Mouse (Mus musculus) CH12.LX (cell line): Measurements from ENCODE around the gene Tph2. TPM values are rescaled to one million over a fixed set of nuclear protein-coding genes. Genes with fewer than 3 reads are reported as not detected.

Experiments used
- DNase-seq: peaks from one replicate; pipeline ENCODE4 v3.0.0-alpha.2; 2013; ENCODE audit errors: extremely low read depth
- H3K27ac ChIP-seq: 2 replicates; pipeline ENCODE4 v1.5.1; 2012; ENCODE audit warnings: low read depth, mild to moderate bottlenecking, control low read depth, moderate library complexity; ENCODE audit not compliant: insufficient read depth
- H3K27me3 ChIP-seq: replicated peaks from 2 replicates; pipeline ENCODE3; 2012; ENCODE audit warnings: inconsistent platforms
- H3K36me3 ChIP-seq, 2 experiments: replicated peaks in 1 of 2; 2 replicates each; pipeline versions ENCODE3 to v1.6.1; 2012; ENCODE audit warnings: inconsistent platforms in 1 of 2, low read length in 1 of 2, mild to moderate bottlenecking in 1 of 2, mixed read lengths in 1 of 2, moderate library complexity in 1 of 2; ENCODE audit not compliant: control insufficient read depth in 1 of 2, insufficient read depth in 1 of 2
- H3K4me1 ChIP-seq, 2 experiments: 2 replicates each; pipeline ENCODE4 v1.6.1; 2012; ENCODE audit warnings: inconsistent platforms in 1 of 2, moderate library complexity in 1 of 2; ENCODE audit not compliant: insufficient read depth in 2 of 2, control insufficient read depth in 1 of 2
- H3K4me2 ChIP-seq: 2 replicates; pipeline ENCODE4 v1.6.1; 2012; ENCODE audit warnings: low read depth, mild to moderate bottlenecking, control low read depth; ENCODE audit not compliant: poor library complexity, insufficient read depth, severe bottlenecking
- H3K4me3 ChIP-seq, 3 experiments: fragments of 150-350 bp in 1 of 3; sonication (generic) in 1 of 3; replicated peaks in 1 of 3; 2 replicates each; pipeline versions ENCODE3 to v1.5.1; 2011 to 2012; ENCODE audit warnings: low read depth in 2 of 3, low read length in 2 of 3, mild to moderate bottlenecking in 2 of 3, moderate library complexity in 2 of 3, control low read depth in 1 of 3, improper control_type of control experiment in 1 of 3, inconsistent platforms in 1 of 3, mixed read lengths in 1 of 3; ENCODE audit not compliant: poor library complexity in 1 of 3
- H3K79me2 ChIP-seq: replicated peaks from 2 replicates; pipeline ENCODE4 v1.6.1; 2012; ENCODE audit warnings: mild to moderate bottlenecking, moderate library complexity; ENCODE audit not compliant: control insufficient read depth, poor library complexity, insufficient read depth, severe bottlenecking; ENCODE audit errors: extremely low read depth
- H3K9ac ChIP-seq: 2 replicates; pipeline ENCODE4 v1.6.1; 2012; ENCODE audit warnings: low read depth, mild to moderate bottlenecking, control low read depth, moderate library complexity; ENCODE audit not compliant: insufficient read depth
- H3K9me3 ChIP-seq: replicated peaks from 2 replicates; pipeline ENCODE3; 2012; ENCODE audit warnings: low read length, inconsistent platforms, mixed read lengths
- CHD1 ChIP-seq: IDR thresholded peaks from 2 replicates; pipeline ENCODE4 v1.6.1; 2012; ENCODE audit warnings: low read depth, low read length, improper control_type of control experiment, inconsistent platforms
- EP300 ChIP-seq: IDR thresholded peaks from 2 replicates; pipeline ENCODE4 v1.6.1; 2011; ENCODE audit warnings: low read length, improper control_type of control experiment
- GABPA ChIP-seq: IDR thresholded peaks from 2 replicates; pipeline ENCODE4 v1.6.1; 2012; ENCODE audit warnings: low read depth, low read length, improper control_type of control experiment, inconsistent platforms; ENCODE audit not compliant: insufficient replicate concordance
- IRF4 ChIP-seq: IDR thresholded peaks from 2 replicates; pipeline ENCODE4 v1.6.1; 2014; ENCODE audit warnings: low read depth, mild to moderate bottlenecking, inconsistent platforms, low read length, improper control_type of control experiment
- JUND ChIP-seq: conservative IDR thresholded peaks from 2 replicates; pipeline ENCODE4 v1.6.1; 2011; ENCODE audit warnings: low read depth, low read length, improper control_type of control experiment
- MAFK ChIP-seq: IDR thresholded peaks from 2 replicates; pipeline ENCODE4 v1.6.1; 2011; ENCODE audit warnings: low read length, improper control_type of control experiment; ENCODE audit not compliant: insufficient replicate concordance
- MAX ChIP-seq: IDR thresholded peaks from 2 replicates; pipeline ENCODE4 v1.6.1; 2011; ENCODE audit warnings: low read length, improper control_type of control experiment
- MAZ ChIP-seq: IDR thresholded peaks from 2 replicates; pipeline ENCODE4 v1.6.1; 2012; ENCODE audit warnings: low read depth, mild to moderate bottlenecking, inconsistent platforms, low read length, improper control_type of control experiment, moderate library complexity
- MEF2A ChIP-seq: IDR thresholded peaks from 2 replicates; pipeline ENCODE4 v1.6.1; 2014; ENCODE audit warnings: low read depth, mild to moderate bottlenecking, inconsistent platforms, low read length, improper control_type of control experiment, borderline replicate concordance
- MXI1 ChIP-seq: IDR thresholded peaks from 2 replicates; pipeline ENCODE4 v1.6.1; 2011; ENCODE audit warnings: mild to moderate bottlenecking, low read depth, low read length, improper control_type of control experiment
- NRF1 ChIP-seq: IDR thresholded peaks from 2 replicates; pipeline ENCODE4 v1.6.1; 2014; ENCODE audit warnings: low read depth, mild to moderate bottlenecking, inconsistent platforms, low read length, improper control_type of control experiment, moderate library complexity
- PAX5 ChIP-seq: IDR thresholded peaks from 2 replicates; pipeline ENCODE4 v1.6.1; 2012; ENCODE audit warnings: low read length, inconsistent platforms, mixed read lengths
- RCOR1 ChIP-seq: conservative IDR thresholded peaks from 2 replicates; pipeline ENCODE4 v1.6.1; 2012; ENCODE audit warnings: low read depth, mild to moderate bottlenecking, inconsistent platforms, low read length, improper control_type of control experiment
- TBP ChIP-seq: conservative IDR thresholded peaks from 2 replicates; pipeline ENCODE4 v1.6.1; 2011; ENCODE audit warnings: low read depth, low read length, improper control_type of control experiment
- UBTF ChIP-seq: IDR thresholded peaks from 2 replicates; pipeline ENCODE4 v1.6.1; 2012; ENCODE audit warnings: low read depth, mild to moderate bottlenecking, inconsistent platforms, low read length, improper control_type of control experiment, moderate library complexity
- dilution Hi-C: fragments of 300-500 bp; cut with MboI; formaldehyde crosslinking; loops from 2 replicates; pipeline ENCODE4 v1.14.3; 2020; ENCODE audit warnings: low sequenced_read_pairs; ENCODE audit not compliant: extremely low pct_unique_long_range_greater_than_20kb, extremely low pct_ligation_motif_present
- in situ Hi-C: fragments of 300-500 bp; cut with MboI; formaldehyde crosslinking; loops from 3 replicates; pipeline ENCODE4 v1.14.3; 2019; ENCODE audit warnings: low sequenced_read_pairs, low pct_ligation_motif_present, low pct_unique_long_range_greater_than_20kb, mixed read lengths
- polyA plus RNA-seq: library from polyadenylated mRNA; unstranded; fragments of >175 nt; gene quantifications from 2 replicates; pipeline ENCODE4 v1.2.1, GENCODE M21; 2012; ENCODE audit warnings: low read depth; ENCODE audit not compliant: insufficient read length
- total RNA-seq, 2 experiments: library from RNA; depleted of rRNA; stranded (reverse); fragments of 300-350 nt in 1 of 2; fragments of >200 nt in 1 of 2; gene quantifications; 2 replicates each; pipeline ENCODE4 v1.2.3; 2012 to 2014

Tph2 gene
- total and polyA plus RNA-seq, 3 experiments, result 0.42 to 0.55 (median 0.54) TPM

GRCm38 (mm10) chr10:115143641-115144040, 41.2 kb downstream of the Tph2 start:
- H3K27me3 ChIP-seq, result peaks cover 3% of the 10 kb centered on the region
- TF ChIP-seq EP300 (no peak), MXI1 (0 out of 2 replicates have a peak, but pooled peaks have one; percentile 35)
- no peaks in the 10 kb centered on the region for H3K36me3 ChIP-seq
- DNase-seq, result peak; percentile 31
- no peaks in the 10 kb centered on the region for H3K4me1 ChIP-seq
- in situ Hi-C loops, result no loop called here
- no peak overlapping the region for H3K27ac ChIP-seq
- H3K9ac ChIP-seq, result no peak overlapping the region
- no peaks in the 10 kb centered on the region for H3K79me2 ChIP-seq
- no peaks in the 10 kb centered on the region for H3K9me3 ChIP-seq
- H3K4me3 ChIP-seq, result no peak overlapping the region
- dilution Hi-C loops, result no loop called here
- H3K4me2 ChIP-seq, result no peak overlapping the region

DNA sequence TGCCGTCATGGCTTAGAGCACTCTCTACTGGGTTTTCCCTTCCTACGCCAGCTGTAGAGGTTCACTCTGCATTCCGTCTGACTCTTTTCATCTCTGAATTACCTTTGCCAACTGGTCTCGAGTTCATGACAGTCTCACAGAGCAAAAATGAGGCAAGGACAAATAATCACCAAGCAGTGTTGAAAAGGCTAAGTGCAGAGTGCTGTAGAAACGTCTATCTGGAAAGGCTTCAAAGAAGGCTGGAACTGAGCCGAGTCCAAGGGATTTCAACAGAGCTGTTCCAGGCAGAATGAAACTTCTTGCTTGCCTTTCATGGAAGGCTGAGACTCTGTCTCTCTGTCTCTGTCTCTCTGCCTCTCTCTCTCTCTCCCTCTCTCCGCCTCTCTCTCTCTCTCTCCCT, 47.8 kb downstream of the Tph2 start:
- Histone ChIP-seq H3K36me3 (no peaks in the 10 kb centered on the region), H3K27me3 (no peaks in the 10 kb centered on the region), H3K4me2 (no peak overlapping the region), H3K4me3 (no peak overlapping the region), H3K79me2 (no peaks in the 10 kb centered on the region), H3K4me1 (no peaks in the 10 kb centered on the region), H3K9ac (no peak overlapping the region), H3K27ac (no peak overlapping the region), H3K9me3 (no peaks in the 10 kb centered on the region)
- dilution Hi-C loops (no loop called here), in situ Hi-C loops (no loop called here)
- no peak for DNase-seq
- TF ChIP-seq MAZ (no peak), TBP (no peak), UBTF (no peak), MAX (no peak), MAFK (no peak), EP300 (no peak), RCOR1 (no peak)

DNA sequence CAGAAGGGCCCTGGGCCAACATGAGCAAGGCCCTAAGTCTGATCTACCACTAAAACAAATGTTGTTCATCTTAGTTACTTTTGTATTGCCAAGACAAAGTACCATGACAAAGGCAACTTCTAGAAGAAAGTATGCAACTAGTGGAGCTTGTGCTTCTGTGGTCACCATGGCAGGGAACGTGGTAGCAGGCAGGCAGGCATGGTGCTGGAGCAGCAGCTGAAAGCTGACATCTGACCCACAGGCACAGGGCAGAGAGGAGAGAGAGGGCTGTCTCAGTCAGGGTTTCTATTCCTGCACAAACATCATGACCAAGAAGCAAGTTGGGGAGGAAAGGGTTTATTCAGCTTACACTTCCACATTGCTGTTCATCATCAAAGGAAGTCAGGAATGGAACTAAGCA, 56.9 kb downstream of the Tph2 start:
- in situ Hi-C loops, result no loop called here
- no peaks in the 10 kb centered on the region for H3K27me3 ChIP-seq
- H3K36me3 ChIP-seq, result no peaks in the 10 kb centered on the region
- H3K4me3 ChIP-seq, result no peak overlapping the region
- dilution Hi-C loops, result no loop called here
- no peak overlapping the region for H3K4me2 ChIP-seq
- no peak for DNase-seq
- no peak for TF ChIP-seq CHD1
- TF ChIP-seq GABPA, result no peak
- no peak for TF ChIP-seq PAX5
- TF ChIP-seq UBTF, result no peak
- TF ChIP-seq MEF2A, result no peak
- TF ChIP-seq JUND, result no peak
- no peak for TF ChIP-seq NRF1
- TF ChIP-seq IRF4, result no peak
- no peaks in the 10 kb centered on the region for H3K9me3 ChIP-seq
- H3K27ac ChIP-seq, result no peak overlapping the region
- no peaks in the 10 kb centered on the region for H3K4me1 ChIP-seq
- H3K9ac ChIP-seq, result no peak overlapping the region
- H3K79me2 ChIP-seq, result no peaks in the 10 kb centered on the region
